Mouse (Mus musculus): Measurements from ENCODE around the gene Olfr1256. TPM values are rescaled to one million over a fixed set of nuclear protein-coding genes. Genes with fewer than 3 reads are reported as not detected.

Gene Olfr1256
- polyA plus RNA-seq, 1 experiment = not detected

DNA sequence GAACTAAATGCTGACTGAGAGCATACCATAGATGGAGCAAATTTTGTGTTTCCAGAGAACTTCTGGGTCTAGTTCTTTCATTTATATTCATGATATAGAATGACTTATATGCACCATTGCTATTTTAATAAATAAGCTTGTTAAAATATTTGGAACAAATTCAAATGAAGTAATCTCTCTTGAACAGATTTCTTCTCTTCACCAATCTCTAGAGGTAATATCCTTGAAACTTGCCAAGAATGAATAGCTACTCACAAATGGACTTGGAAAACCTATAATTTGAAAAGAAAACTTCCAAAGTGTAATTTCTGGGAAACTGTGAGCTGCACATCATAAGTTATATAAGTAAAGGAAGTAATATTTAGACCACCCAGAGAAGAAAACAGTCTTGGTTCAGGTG lies 47.8 kb downstream of the Olfr1256 start, which contains the start of gene Olfr1254:
Gene Olfr1254, minus strand, starts transcription at position 101 of the 400 bp plus-strand sequence.
- Histone ChIP-seq H3K4me3 (ENCODE audit: control insufficient read depth, low read depth, low read length) (no peak within 1 kb of the TSS), H3K36me3 (ENCODE audit: control insufficient read depth, insufficient read depth, low read length) (no peaks in the 10 kb centered on the region), H3K27ac (ENCODE audit: control insufficient read depth, insufficient read depth, low read depth, low read length) (no peak within 1 kb of the TSS), H3K27me3 (ENCODE audit: control insufficient read depth, insufficient read depth, low read length) (no peaks in the 10 kb centered on the region), H3K4me1 (ENCODE audit: control insufficient read depth, insufficient read depth, low read length) (no peaks in the 10 kb centered on the region)
- TF ChIP-seq CTCF (IDR thresholded peaks at IDR 0.05; ENCODE audit: control insufficient read depth, insufficient read depth, insufficient replicate concordance, low read depth, low read length) = no peak

Other genes with a start within 250 kb of the Olfr1256 start
- not detected in 2 replicates for gene Olfr1246, start 248.4 kb downstream of the Olfr1256 start, polyA plus RNA-seq (2012; rRNA removed)
- not detected in 2 replicates for gene Olfr1247, start 227.4 kb downstream of the Olfr1256 start, polyA plus RNA-seq (2012; rRNA removed)
- gene Olfr1248, start 223.3 kb downstream of the Olfr1256 start, polyA plus RNA-seq (2012; rRNA removed) = not detected in 2 replicates
- gene Olfr1249, start 206.6 kb downstream of the Olfr1256 start, polyA plus RNA-seq (2012; rRNA removed) = not detected in 2 replicates
- not detected in 2 replicates for gene Olfr1250, start 180.1 kb downstream of the Olfr1256 start, polyA plus RNA-seq (2012; rRNA removed)
- 0.22 TPM in 1 of 2 replicates, not detected in the other for gene Olfr1251, start 169.6 kb downstream of the Olfr1256 start, polyA plus RNA-seq (2012; rRNA removed)
- not detected in 2 replicates for gene Olfr1252, start 116.5 kb downstream of the Olfr1256 start, polyA plus RNA-seq (2012; rRNA removed)
- not detected in 2 replicates for gene Olfr1253, start 84.5 kb downstream of the Olfr1256 start, polyA plus RNA-seq (2012; rRNA removed)
- not detected in 2 replicates for gene Olfr1254, start 47.9 kb downstream of the Olfr1256 start, polyA plus RNA-seq (2012; rRNA removed)
- gene Olfr1255, start 29.5 kb downstream of the Olfr1256 start, polyA plus RNA-seq (2012; rRNA removed) = not detected in 2 replicates
- not detected in 2 replicates for gene Olfr48, start 6.7 kb upstream of the Olfr1256 start, polyA plus RNA-seq (2012; rRNA removed)
- 0.06 and 0.27 TPM in 2 replicates for gene Olfr1257, start 36.9 kb upstream of the Olfr1256 start, polyA plus RNA-seq (2012; rRNA removed)
- gene Olfr1258, start 85.8 kb upstream of the Olfr1256 start, polyA plus RNA-seq (2012; rRNA removed) = not detected in 2 replicates
- 0.15 TPM in 1 of 2 replicates, not detected in the other for gene Olfr1259, start 107.1 kb upstream of the Olfr1256 start, polyA plus RNA-seq (2012; rRNA removed)
- gene Olfr1260, start 132.8 kb upstream of the Olfr1256 start, polyA plus RNA-seq (2012; rRNA removed) = not detected in 2 replicates
- gene Olfr1261, start 149.7 kb upstream of the Olfr1256 start, polyA plus RNA-seq (2012; rRNA removed) = not detected in 2 replicates
- gene Olfr1262, start 158.6 kb upstream of the Olfr1256 start, polyA plus RNA-seq (2012; rRNA removed) = not detected in 2 replicates
- gene Olfr1263, start 170.6 kb upstream of the Olfr1256 start, polyA plus RNA-seq (2012; rRNA removed) = not detected in 2 replicates
- gene Olfr1264, start 184.0 kb upstream of the Olfr1256 start, polyA plus RNA-seq (2012; rRNA removed) = not detected in 2 replicates
- not detected in 2 replicates for gene Olfr1265, start 193.8 kb upstream of the Olfr1256 start, polyA plus RNA-seq (2012; rRNA removed)
- not detected in 2 replicates for gene Olfr140, start 222.0 kb upstream of the Olfr1256 start, polyA plus RNA-seq (2012; rRNA removed)

All from testis, adult 2 months (tissue).